ENCODE assay signal across 14 mouse cellular contexts in genomic region chr2:21044007-21044406, GRCm38 (mm10).
DNase-seq lines count a peak whose midpoint lies in the region; ATAC-seq and TF ChIP-seq lines count a peak whose summit lies in the region.
"Had no signal": no experiment of that assay in that cellular context is flagged by ENCODE, and none has a peak within 500 bp of the region (broad histone marks: within the 10 kb centered on the region; RNA-seq: fewer than 3 reads in every experiment).

No protein-coding gene starts in this region.

- H3K4me1 ChIP-seq in forebrain, postnatal 0 days (ENCODE audit: insufficient read depth) = no peaks in the 10 kb centered on the region
- H3K4me1 ChIP-seq in midbrain, embryonic 13.5 days (replicated peaks) = peaks cover 37% of the 10 kb centered on the region
- no peaks in the 10 kb centered on the region for H3K4me1 ChIP-seq in liver, embryonic 12.5 days
- H3K4me1 ChIP-seq: kidney, embryonic 15.5 days had no signal

- 14% methylated on average over 7 of the region's 7 CpGs for WGBS in forebrain, postnatal 0 days
- WGBS in midbrain, embryonic 13.5 days = 9% methylated on average over 7 of the region's 7 CpGs
- 68% methylated on average over 7 of the region's 7 CpGs for WGBS in liver, embryonic 12.5 days (ENCODE audit: insufficient replicate concordance)

- peak; percentile 92 for ATAC-seq in forebrain, postnatal 0 days
- peak; percentile 79 for ATAC-seq in midbrain, embryonic 13.5 days
- no peak for ATAC-seq in liver, embryonic 12.5 days
- ATAC-seq: CD4-positive, CD25-positive, alpha-beta regulatory T cell, adult 4 months; Patski had no signal

- H3K4me2 ChIP-seq in forebrain, postnatal 0 days (ENCODE audit: low read depth) = no peak overlapping the region
- no peak overlapping the region for H3K4me2 ChIP-seq in midbrain, embryonic 13.5 days (replicated peaks)
- H3K4me2 ChIP-seq in liver, embryonic 12.5 days = no peak overlapping the region
- H3K4me2 ChIP-seq: kidney, embryonic 15.5 days had no signal

- H3K9ac ChIP-seq in forebrain, postnatal 0 days = no peak overlapping the region
- H3K9ac ChIP-seq in midbrain, embryonic 13.5 days (replicated peaks) = no peak overlapping the region; the same call in 1 of the 2 replicates
- no peak overlapping the region for H3K9ac ChIP-seq in liver, embryonic 12.5 days
- H3K9ac ChIP-seq: kidney, embryonic 15.5 days had no signal

- DNase-seq in lung, postnatal 10 days = peak; percentile 15
- no peak for DNase-seq in lung, postnatal 14 days
- peak; percentile 56 for DNase-seq in forebrain, postnatal 0 days
- DNase-seq in liver = no peak
- DNase-seq in heart, postnatal 14 days = no peak
- DNase-seq: adrenal gland, postnatal 25 days; cerebellum, adult 11-12 months; gastrocnemius, postnatal 36 days; thymus, postnatal 25 days had no signal

- H3K9me3 ChIP-seq in forebrain, postnatal 0 days (ENCODE audit: low read length) = no peaks in the 10 kb centered on the region
- no peaks in the 10 kb centered on the region for H3K9me3 ChIP-seq in midbrain, embryonic 13.5 days
- H3K9me3 ChIP-seq in liver, embryonic 12.5 days (replicated peaks) = no peaks in the 10 kb centered on the region
- H3K9me3 ChIP-seq: kidney, embryonic 15.5 days had no signal

- H3K27me3 ChIP-seq in forebrain, postnatal 0 days (ENCODE audit: insufficient read depth, low read length) = no peaks in the 10 kb centered on the region
- no peaks in the 10 kb centered on the region for H3K27me3 ChIP-seq in midbrain, embryonic 13.5 days
- H3K27me3 ChIP-seq in liver, embryonic 12.5 days (replicated peaks) = no peaks in the 10 kb centered on the region
- H3K27me3 ChIP-seq: kidney, embryonic 15.5 days; Patski had no signal

- intact Hi-C loops in heart, postnatal 14 days (cut with DNase I) = no loop called here

- no peaks in the 10 kb centered on the region for H3K36me3 ChIP-seq in forebrain, postnatal 0 days (ENCODE audit: insufficient read depth)
- H3K36me3 ChIP-seq in midbrain, embryonic 13.5 days = no peaks in the 10 kb centered on the region
- no peaks in the 10 kb centered on the region for H3K36me3 ChIP-seq in liver, embryonic 12.5 days
- H3K36me3 ChIP-seq: kidney, embryonic 15.5 days had no signal

- H3K27ac ChIP-seq in forebrain, postnatal 0 days (ENCODE audit: low read depth, low read length) = no peak overlapping the region
- H3K27ac ChIP-seq in midbrain, embryonic 13.5 days = peak overlapping the region; percentile 66
- H3K27ac ChIP-seq in liver, embryonic 12.5 days = no peak overlapping the region
- H3K27ac ChIP-seq: kidney, embryonic 15.5 days had no signal

- no peak overlapping the region for H3K4me3 ChIP-seq in forebrain, postnatal 0 days (ENCODE audit: low read depth, low read length)
- H3K4me3 ChIP-seq in midbrain, embryonic 13.5 days (replicated peaks) = no peak overlapping the region
- H3K4me3 ChIP-seq in liver, embryonic 12.5 days = no peak overlapping the region
- H3K4me3 ChIP-seq: kidney, embryonic 15.5 days had no signal

- no peak for TF ChIP-seq CTCF in forebrain, postnatal 0 days (IDR thresholded peaks at IDR 0.05; ENCODE audit: low read depth)

Comparison
In these comparisons a context has a peak if more than half of its experiments do, and no peak if none do; other contexts are left out.
1. DNase-seq: peak in lung, postnatal 10 days (single experiment) and forebrain, postnatal 0 days (single experiment); none in lung, postnatal 14 days (single experiment), liver (single experiment) and heart, postnatal 14 days (0 of 2).